Mouse (Mus musculus) heart, embryonic 11.5 days (tissue): ENCODE results near the gene Zfp52. TPM values are rescaled to one million over a fixed set of nuclear protein-coding genes. Genes with fewer than 3 reads are reported as not detected.

ENCODE experiments used
- ATAC-seq: fragments of 200-750 bp; cut with Nextera tagmentation; replicated peaks from 2 replicates; pipeline ENCODE4 v1.8.0; 2017; ENCODE audit warnings: moderate library complexity; ENCODE audit not compliant: insufficient number of reproducible peaks, low FRiP score, low TSS enrichment
- H3K27ac ChIP-seq: fragments of 300-500 bp; sonication (generic); 2 replicates; pipeline ENCODE4 v1.5.1; 2014; ENCODE audit warnings: mild to moderate bottlenecking, low read depth, low read length
- H3K27me3 ChIP-seq: fragments of 300-500 bp; sonication (generic); 2 replicates; pipeline ENCODE4 v1.6.1; 2014; ENCODE audit warnings: mild to moderate bottlenecking, low read length, mixed read lengths; ENCODE audit not compliant: control insufficient read depth, insufficient read depth
- H3K36me3 ChIP-seq: fragments of 300-500 bp; sonication (generic); 2 replicates; pipeline ENCODE4 v1.6.1; 2014; ENCODE audit warnings: mild to moderate bottlenecking, low read length, moderate library complexity, mixed read lengths; ENCODE audit not compliant: control insufficient read depth, insufficient read depth
- H3K4me1 ChIP-seq: fragments of 300-500 bp; sonication (generic); 2 replicates; pipeline ENCODE4 v1.6.1; 2014; ENCODE audit warnings: low read length; ENCODE audit not compliant: control insufficient read depth, insufficient read depth
- H3K4me2 ChIP-seq: fragments of 300-500 bp; sonication (generic); 2 replicates; pipeline ENCODE4 v1.6.1; 2014; ENCODE audit warnings: mild to moderate bottlenecking, moderate library complexity
- H3K4me3 ChIP-seq: fragments of 300-500 bp; sonication (generic); 2 replicates; pipeline ENCODE4 v1.5.1; 2014; ENCODE audit warnings: low read depth, low read length
- H3K9ac ChIP-seq: fragments of 300-500 bp; sonication (generic); 2 replicates; pipeline ENCODE4 v1.6.1; 2014; ENCODE audit warnings: mild to moderate bottlenecking, low read depth, low read length, moderate library complexity
- H3K9me3 ChIP-seq: fragments of 300-500 bp; sonication (generic); replicated peaks from 2 replicates; pipeline ENCODE4 v1.6.1; 2016; ENCODE audit warnings: low read length; ENCODE audit not compliant: control insufficient read depth
- WGBS: fragments of 180-500 bp; shearing (Covaris S2); extraction: QIAGEN DNeasy Blood & Tissue Kit; methylation state at CpG from one replicate; pipeline ENCODE4 v1.1.7; 2014; ENCODE audit not compliant: insufficient replicate concordance; 5-methylcytosine and 5-hydroxymethylcytosine counted together
- polyA plus RNA-seq: library from polyadenylated mRNA; unstranded; fragments of >200 nt; fragmentation: Nextera tagmentation; extraction: Ambion mirVana; gene quantifications from 2 replicates; pipeline ENCODE4 v1.2.1, GENCODE M21; 2014

Zfp52 gene
- polyA plus RNA-seq, 1 experiment from 2014 or later = 1.9 TPM

- no peaks in the 10 kb centered on the region for H3K27me3 ChIP-seq
- ATAC-seq = peak; percentile 41; the same call in 1 of the 2 replicates
- H3K36me3 ChIP-seq = 0 out of 2 replicates have a peak, but pooled peaks cover 3% of the 10 kb centered on the region
- H3K4me1 ChIP-seq = 0 out of 2 replicates have a peak, but pooled peaks cover 2% of the 10 kb centered on the region
- no peak overlapping the region for H3K27ac ChIP-seq
- no peaks in the 10 kb centered on the region for H3K9me3 ChIP-seq
- 2% methylated on average over 8 of the region's 8 CpGs for WGBS
- peak overlapping the region; percentile 65 for H3K4me3 ChIP-seq
- H3K4me2 ChIP-seq = peak overlapping the region; percentile 86
- no peak overlapping the region for H3K9ac ChIP-seq
These were observed 19.8 kb upstream of the Zfp52 start for GRCm38 (mm10) chr17:21515403-21516105.

- peak overlapping the region; percentile 86 for H3K4me2 ChIP-seq
- peak overlapping the region; percentile 82 for H3K9ac ChIP-seq
- under 1% methylated on average over 37 of the region's 37 CpGs for WGBS
- H3K4me1 ChIP-seq = 0 out of 2 replicates have a peak, but pooled peaks cover 2% of the 10 kb centered on the region
- no peaks in the 10 kb centered on the region for H3K27me3 ChIP-seq
- H3K9me3 ChIP-seq = no peaks in the 10 kb centered on the region
- 0 out of 2 replicates have a peak, but pooled peaks cover 3% of the 10 kb centered on the region for H3K36me3 ChIP-seq
- H3K27ac ChIP-seq = peak overlapping the region; percentile 84
- peak overlapping the region; percentile 65 for H3K4me3 ChIP-seq
- peak; percentile 92 for ATAC-seq
These were observed 18.9 kb upstream of the Zfp52 start for GRCm38 (mm10) chr17:21516201-21517129.

- no peaks in the 10 kb centered on the region for H3K36me3 ChIP-seq
- ATAC-seq = no peak
- 0 out of 2 replicates have a peak, but pooled peaks cover 2% of the 10 kb centered on the region for H3K4me1 ChIP-seq
- no peaks in the 10 kb centered on the region for H3K9me3 ChIP-seq
- H3K27ac ChIP-seq = peak overlapping the region; percentile 84
- H3K4me2 ChIP-seq = peak overlapping the region; percentile 86
- peak overlapping the region; percentile 65 for H3K4me3 ChIP-seq
- H3K27me3 ChIP-seq = no peaks in the 10 kb centered on the region
- H3K9ac ChIP-seq = peak overlapping the region; percentile 82
- 42% methylated on average over 4 of the region's 4 CpGs for WGBS
These were observed 18.1 kb upstream of the Zfp52 start for GRCm38 (mm10) chr17:21517130-21517671.

GRCm38 (mm10) chr17:21526270-21526669 lies 9.1 kb upstream of the Zfp52 start:
- Histone ChIP-seq H3K4me3 (no peak overlapping the region), H3K9me3 (no peaks in the 10 kb centered on the region), H3K4me2 (no peak overlapping the region), H3K4me1 (no peaks in the 10 kb centered on the region), H3K27ac (no peak overlapping the region), H3K27me3 (no peaks in the 10 kb centered on the region), H3K9ac (no peak overlapping the region), H3K36me3 (no peaks in the 10 kb centered on the region)
- ATAC-seq = no peak

GRCm38 (mm10) chr17:21530645-21531330 lies 4.6 kb upstream of the Zfp52 start:
- ATAC-seq = no peak
- Histone ChIP-seq H3K36me3 (no peaks in the 10 kb centered on the region), H3K27ac (no peak overlapping the region), H3K4me3 (no peak overlapping the region), H3K9me3 (no peaks in the 10 kb centered on the region), H3K4me1 (peaks cover 4% of the 10 kb centered on the region), H3K27me3 (no peaks in the 10 kb centered on the region), H3K4me2 (no peak overlapping the region), H3K9ac (no peak overlapping the region)
- WGBS = 73% methylated on average over 5 of the region's 5 CpGs

GRCm38 (mm10) chr17:21531621-21532020 lies 3.7 kb upstream of the Zfp52 start:
- Histone ChIP-seq H3K4me2 (peak overlapping the region; percentile 82), H3K9me3 (no peaks in the 10 kb centered on the region), H3K4me1 (peaks cover 4% of the 10 kb centered on the region), H3K27me3 (no peaks in the 10 kb centered on the region), H3K4me3 (peak overlapping the region; percentile 76), H3K27ac (peak overlapping the region; percentile 95), H3K36me3 (no peaks in the 10 kb centered on the region), H3K9ac (peak overlapping the region; percentile 97; the same call in 1 of the 2 replicates)
- ATAC-seq = no peak
- 66% methylated on average over 5 of the region's 5 CpGs for WGBS

- Histone ChIP-seq H3K36me3 (no peaks in the 10 kb centered on the region), H3K4me3 (peak overlapping the region; percentile 76), H3K27me3 (no peaks in the 10 kb centered on the region), H3K27ac (peak overlapping the region; percentile 95), H3K4me1 (peaks cover 4% of the 10 kb centered on the region), H3K4me2 (peak overlapping the region; percentile 82), H3K9me3 (no peaks in the 10 kb centered on the region), H3K9ac (peak overlapping the region; percentile 97)
- 1% methylated on average over 53 of the region's 54 CpGs for WGBS
- ATAC-seq = peak; percentile 76
These were observed 3.0 kb upstream of the Zfp52 start for GRCm38 (mm10) chr17:21532101-21532951.
